Mouse (Mus musculus) urinary bladder, postnatal 4 days (tissue): Measurements from ENCODE around the gene Trak2.
"Not testable (repeated sequence)": the region's sequence is repeated elsewhere in the genome, so short reads cannot be mapped to it uniquely, and the experiment has no call there.

Source experiments
- DNase-seq, 2 experiments: peaks; one replicate each; pipeline ENCODE4 v3.0.0; 2021 to 2022; ENCODE audit warnings: low spot score in 2 of 2

Trak2 gene

GRCm38 (mm10) chr1:58889826-58890546 lies 83.2 kb downstream of the Trak2 start:
- no peak for DNase-seq

- DNase-seq, result no peak
These were observed 87.6 kb downstream of the Trak2 start for GRCm38 (mm10) chr1:58885646-58886045.

GRCm38 (mm10) chr1:58883279-58883678 lies 90.0 kb downstream of the Trak2 start:
- not testable (repeated sequence) for DNase-seq

- DNase-seq, result not testable (repeated sequence)
These were observed 93.9 kb downstream of the Trak2 start for GRCm38 (mm10) chr1:58879291-58879690.

- DNase-seq, result not testable (repeated sequence)
These were observed 96.7 kb downstream of the Trak2 start for GRCm38 (mm10) chr1:58876500-58876899.

GRCm38 (mm10) chr1:58860586-58860985 lies 112.6 kb downstream of the Trak2 start:
- not testable (repeated sequence) for DNase-seq

GRCm38 (mm10) chr1:58859738-58860365 lies 113.4 kb downstream of the Trak2 start:
- not testable (repeated sequence) for DNase-seq

GRCm38 (mm10) chr1:58859131-58859530 lies 114.1 kb downstream of the Trak2 start:
- DNase-seq, result not testable (repeated sequence)

- not testable (repeated sequence) for DNase-seq
These were observed 116.4 kb downstream of the Trak2 start for GRCm38 (mm10) chr1:58856811-58857210.
